Mouse (Mus musculus): ENCODE results near the gene Sprr2f.

Gene Sprr2f

DNA sequence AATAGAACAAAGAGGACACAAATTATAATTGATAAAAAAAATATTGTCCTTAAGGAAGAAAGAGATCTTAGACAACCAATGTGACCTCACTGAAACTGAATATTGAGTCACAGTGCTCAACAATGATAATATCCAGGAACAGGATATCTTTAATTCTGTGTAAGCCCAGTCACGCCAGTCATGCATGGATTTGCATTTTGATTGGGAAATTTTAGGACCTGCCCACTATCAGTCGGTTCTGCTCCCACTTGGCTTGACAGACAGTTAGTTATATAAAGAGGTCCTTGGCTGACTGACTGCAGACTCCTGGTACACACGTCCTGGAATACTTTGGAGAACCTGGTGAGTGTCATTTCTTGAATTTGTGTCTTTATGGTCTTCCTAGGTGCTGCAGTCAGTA is at the start of gene Sprr2f:
Gene Sprr2f, plus strand, starts transcription at position 301 of the 400 bp plus-strand sequence.
- no peaks in the 10 kb centered on the region for H3K4me1 ChIP-seq (replicated peaks; ENCODE audit: low read depth, low read length)
- H3K36me3 ChIP-seq (ENCODE audit: insufficient read depth, low read length), result no peaks in the 10 kb centered on the region
- TF ChIP-seq NANOG (IDR thresholded peaks at IDR 0.05; ENCODE audit: borderline replicate concordance, low read length) (no peak), CTCF (conservative IDR thresholded peaks at IDR 0.05; ENCODE audit: low read length) (no peak), POU5F1 (IDR thresholded peaks at IDR 0.05; ENCODE audit: borderline replicate concordance, low read length) (no peak)
- no peak within 1 kb of the TSS for H3K4me3 ChIP-seq (replicated peaks; ENCODE audit: low read length)
- H3K9me3 ChIP-seq (ENCODE audit: low read length), result no peaks in the 10 kb centered on the region
- H3K27me3 ChIP-seq (ENCODE audit: insufficient read depth, low read length), result no peaks in the 10 kb centered on the region

DNA sequence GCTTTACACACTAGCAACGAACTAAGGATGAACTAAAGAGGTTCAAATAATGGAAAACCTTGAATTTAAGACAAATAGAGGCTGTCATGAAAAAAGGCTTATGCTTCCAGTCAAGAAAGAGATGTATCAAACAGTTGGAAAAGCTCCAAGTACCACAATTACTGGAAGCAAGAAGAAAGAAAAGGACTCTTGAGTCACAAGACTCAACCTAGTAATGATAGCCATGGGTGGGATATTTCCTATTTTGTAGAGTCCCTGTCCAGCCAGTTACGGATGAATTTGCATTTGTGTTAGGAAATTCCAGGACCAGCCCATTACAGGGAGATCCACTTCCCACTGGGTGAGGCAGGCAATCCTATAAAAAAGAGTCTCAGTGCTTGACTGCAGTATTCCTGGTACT is 48.7 kb upstream of the Sprr2f start, which contains the start of gene Sprr2b:
Gene Sprr2b, plus strand, starts transcription at position 301 of the 400 bp plus-strand sequence.
- H3K9me3 ChIP-seq (ENCODE audit: low read length), result no peaks in the 10 kb centered on the region
- H3K27me3 ChIP-seq (ENCODE audit: insufficient read depth, low read length), result no peaks in the 10 kb centered on the region
- no peaks in the 10 kb centered on the region for H3K36me3 ChIP-seq (ENCODE audit: insufficient read depth, low read length)
- H3K4me1 ChIP-seq (replicated peaks; ENCODE audit: low read depth, low read length), result peaks cover 16% of the 10 kb centered on the region
- TF ChIP-seq CTCF (conservative IDR thresholded peaks at IDR 0.05; ENCODE audit: low read length) (no peak), NANOG (IDR thresholded peaks at IDR 0.05; ENCODE audit: borderline replicate concordance, low read length) (no peak), POU5F1 (IDR thresholded peaks at IDR 0.05; ENCODE audit: borderline replicate concordance, low read length) (no peak)
- no peak within 1 kb of the TSS for H3K4me3 ChIP-seq (replicated peaks; ENCODE audit: low read length)

DNA sequence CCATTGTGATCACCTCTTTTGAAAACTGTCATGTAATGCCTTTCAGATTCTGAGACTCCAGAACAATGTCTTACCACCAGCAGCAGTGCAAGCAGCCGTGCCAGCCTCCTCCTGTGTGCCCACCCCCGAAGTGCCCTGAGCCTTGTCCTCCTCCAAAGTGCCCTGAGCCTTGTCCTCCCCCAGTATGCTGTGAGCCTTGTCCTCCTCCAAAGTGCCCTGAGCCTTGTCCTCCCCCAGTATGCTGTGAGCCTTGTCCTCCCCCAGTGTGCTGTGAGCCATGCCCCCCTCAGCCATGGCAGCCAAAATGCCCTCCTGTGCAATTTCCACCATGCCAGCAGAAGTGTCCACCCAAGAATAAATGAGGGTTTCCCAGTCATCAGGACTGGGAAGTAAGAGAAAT is 47.6 kb upstream of the Sprr2f start:
- no peaks in the 10 kb centered on the region for H3K9me3 ChIP-seq (ENCODE audit: low read length)
- H3K4me3 ChIP-seq (replicated peaks; ENCODE audit: low read length), result no peak overlapping the region
- H3K27me3 ChIP-seq (ENCODE audit: insufficient read depth, low read length), result no peaks in the 10 kb centered on the region
- H3K4me1 ChIP-seq (replicated peaks; ENCODE audit: low read depth, low read length), result peaks cover 16% of the 10 kb centered on the region
- no peaks in the 10 kb centered on the region for H3K36me3 ChIP-seq (ENCODE audit: insufficient read depth, low read length)
- TF ChIP-seq CTCF (conservative IDR thresholded peaks at IDR 0.05; ENCODE audit: low read length) (no peak), NANOG (IDR thresholded peaks at IDR 0.05; ENCODE audit: borderline replicate concordance, low read length) (no peak), POU5F1 (IDR thresholded peaks at IDR 0.05; ENCODE audit: borderline replicate concordance, low read length) (no peak)

DNA sequence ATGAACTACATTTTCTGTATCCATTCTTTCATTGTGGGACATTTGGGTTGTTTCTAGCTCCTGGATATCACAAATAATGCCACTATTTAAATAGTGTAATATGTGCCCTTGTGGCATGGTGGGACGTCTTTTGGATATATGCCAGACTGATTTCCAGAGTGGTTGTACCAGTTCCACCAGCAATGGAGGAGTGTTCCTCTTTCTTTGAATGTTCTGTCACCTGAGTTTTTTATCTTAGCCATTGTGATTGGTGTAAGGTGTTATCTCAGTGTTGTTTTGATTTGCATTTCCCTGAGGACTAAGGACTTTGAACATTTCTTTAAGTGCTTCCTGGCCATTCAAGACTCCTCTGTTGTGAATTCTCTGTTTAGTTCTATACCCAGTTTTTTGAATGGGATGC is 28.7 kb upstream of the Sprr2f start:
- Histone ChIP-seq H3K4me1 (replicated peaks; ENCODE audit: low read depth, low read length) (no peaks in the 10 kb centered on the region), H3K4me3 (replicated peaks; ENCODE audit: low read length) (no peak overlapping the region), H3K36me3 (ENCODE audit: insufficient read depth, low read length) (no peaks in the 10 kb centered on the region), H3K27me3 (ENCODE audit: insufficient read depth, low read length) (no peaks in the 10 kb centered on the region), H3K9me3 (ENCODE audit: low read length) (no peaks in the 10 kb centered on the region)
- TF ChIP-seq NANOG (IDR thresholded peaks at IDR 0.05; ENCODE audit: borderline replicate concordance, low read length) (no peak), POU5F1 (IDR thresholded peaks at IDR 0.05; ENCODE audit: borderline replicate concordance, low read length) (no peak), CTCF (conservative IDR thresholded peaks at IDR 0.05; ENCODE audit: low read length) (no peak)

DNA sequence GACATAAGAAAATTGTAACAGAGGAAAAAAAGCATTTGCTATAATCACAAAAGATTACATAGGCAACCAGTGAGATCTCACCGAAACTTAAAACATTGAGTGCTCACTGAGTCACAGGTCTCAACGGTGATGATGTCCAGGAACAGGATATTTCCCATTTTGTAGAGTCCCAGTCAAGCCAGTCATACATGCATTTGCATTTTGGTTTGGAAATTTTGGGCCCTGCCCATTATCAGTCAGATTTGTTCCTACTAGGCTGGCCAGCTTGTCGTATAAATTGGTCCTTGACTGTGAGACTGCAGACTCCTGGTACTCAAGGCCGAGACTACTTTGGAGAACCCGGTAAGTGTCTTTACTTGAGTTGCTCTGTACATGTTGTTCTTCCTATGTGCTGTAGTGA is 26.1 kb upstream of the Sprr2f start, which contains the start of gene Sprr2d:
Gene Sprr2d, plus strand, starts transcription at position 301 of the 400 bp plus-strand sequence.
- Histone ChIP-seq H3K4me3 (replicated peaks; ENCODE audit: low read length) (no peak within 1 kb of the TSS), H3K36me3 (ENCODE audit: insufficient read depth, low read length) (no peaks in the 10 kb centered on the region), H3K9me3 (ENCODE audit: low read length) (no peaks in the 10 kb centered on the region), H3K4me1 (replicated peaks; ENCODE audit: low read depth, low read length) (no peaks in the 10 kb centered on the region), H3K27me3 (ENCODE audit: insufficient read depth, low read length) (no peaks in the 10 kb centered on the region)
- TF ChIP-seq CTCF (conservative IDR thresholded peaks at IDR 0.05; ENCODE audit: low read length) (no peak), POU5F1 (IDR thresholded peaks at IDR 0.05; ENCODE audit: borderline replicate concordance, low read length) (no peak), NANOG (IDR thresholded peaks at IDR 0.05; ENCODE audit: borderline replicate concordance, low read length) (no peak)

DNA sequence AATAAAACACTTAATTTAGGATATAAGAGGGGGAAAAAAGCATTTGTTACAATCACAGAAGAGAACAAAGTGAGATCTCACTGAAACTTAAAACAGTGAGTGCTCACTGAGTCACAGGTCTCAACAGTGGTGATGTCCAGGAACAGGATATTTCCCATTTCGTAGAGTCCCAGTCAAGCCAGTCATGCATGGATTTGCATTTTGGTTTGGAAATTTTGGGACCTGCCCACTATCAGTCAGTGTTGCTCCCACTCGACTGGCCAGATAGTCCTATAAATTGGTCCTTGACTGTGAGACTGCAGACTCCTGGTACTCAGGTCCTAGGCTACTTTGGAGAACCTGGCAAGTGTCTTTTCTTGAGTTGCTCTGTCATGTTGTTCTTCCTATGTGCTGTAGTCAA is 13.1 kb upstream of the Sprr2f start, which contains the start of gene Sprr2e:
Gene Sprr2e, plus strand, starts transcription at position 301 of the 400 bp plus-strand sequence.
- H3K36me3 ChIP-seq (ENCODE audit: insufficient read depth, low read length), result no peaks in the 10 kb centered on the region

DNA sequence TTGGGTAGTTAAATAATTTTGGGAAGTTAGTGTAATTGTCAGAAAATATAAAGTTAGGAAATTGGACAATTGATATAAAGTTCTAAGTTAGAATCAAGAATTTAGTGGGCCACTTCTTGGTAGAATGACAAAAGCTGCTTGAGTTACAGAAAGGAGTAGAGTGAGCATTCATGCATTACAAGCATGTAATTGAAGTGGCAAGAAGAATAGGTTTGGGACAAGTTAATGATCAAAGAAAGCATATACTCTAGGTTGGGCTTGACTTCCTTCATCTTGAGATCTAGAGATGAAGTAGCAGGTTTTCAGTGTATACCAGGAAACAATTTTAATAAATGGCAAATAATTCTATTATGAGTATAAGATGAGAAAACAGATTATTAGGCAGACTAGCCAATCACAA is 3.4 kb upstream of the Sprr2f start:
- H3K36me3 ChIP-seq (ENCODE audit: insufficient read depth, low read length), result no peaks in the 10 kb centered on the region
- H3K4me3 ChIP-seq (replicated peaks; ENCODE audit: low read length), result no peak overlapping the region
- H3K27me3 ChIP-seq (ENCODE audit: insufficient read depth, low read length), result no peaks in the 10 kb centered on the region
- no peaks in the 10 kb centered on the region; the same call in 1 of the 2 replicates for H3K9me3 ChIP-seq (ENCODE audit: low read length)
- TF ChIP-seq NANOG (IDR thresholded peaks at IDR 0.05; ENCODE audit: borderline replicate concordance, low read length), result no peak
- TF ChIP-seq CTCF (conservative IDR thresholded peaks at IDR 0.05; ENCODE audit: low read length), result no peak
- no peak for TF ChIP-seq POU5F1 (IDR thresholded peaks at IDR 0.05; ENCODE audit: borderline replicate concordance, low read length)
- no peaks in the 10 kb centered on the region for H3K4me1 ChIP-seq (replicated peaks; ENCODE audit: low read depth, low read length)

More for the DNA sequence above, 13.1 kb upstream of the Sprr2f start, which contains the start of gene Sprr2e:
- no peaks in the 10 kb centered on the region for H3K27me3 ChIP-seq (ENCODE audit: insufficient read depth, low read length)
- no peaks in the 10 kb centered on the region for H3K4me1 ChIP-seq (replicated peaks; ENCODE audit: low read depth, low read length)
- H3K9me3 ChIP-seq (ENCODE audit: low read length), result no peaks in the 10 kb centered on the region
- no peak within 1 kb of the TSS for H3K4me3 ChIP-seq (replicated peaks; ENCODE audit: low read length)
- TF ChIP-seq CTCF (conservative IDR thresholded peaks at IDR 0.05; ENCODE audit: low read length), result no peak
- no peak for TF ChIP-seq POU5F1 (IDR thresholded peaks at IDR 0.05; ENCODE audit: borderline replicate concordance, low read length)
- TF ChIP-seq NANOG (IDR thresholded peaks at IDR 0.05; ENCODE audit: borderline replicate concordance, low read length), result no peak

DNA sequence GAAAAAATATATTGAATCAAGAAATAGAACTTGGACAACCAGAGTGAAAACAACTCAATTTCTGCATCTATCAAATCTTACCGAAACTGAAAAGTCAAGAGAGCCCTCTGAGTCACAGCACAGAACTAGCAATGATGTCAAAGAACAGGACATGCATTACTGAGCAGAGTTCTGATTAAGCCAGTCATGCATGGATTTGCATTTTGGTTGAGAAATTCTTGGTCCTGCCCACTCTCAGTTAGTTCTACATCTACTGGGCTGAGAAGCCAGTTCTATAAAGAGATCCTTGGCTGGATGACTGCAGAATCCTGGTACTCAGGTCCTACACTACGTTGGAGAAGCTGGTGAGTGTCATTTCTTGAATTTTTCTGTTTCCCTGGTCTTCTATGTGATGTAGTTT is 8.6 kb downstream of the Sprr2f start:
- Histone ChIP-seq H3K36me3 (ENCODE audit: insufficient read depth, low read length) (no peaks in the 10 kb centered on the region), H3K27me3 (ENCODE audit: insufficient read depth, low read length) (no peaks in the 10 kb centered on the region), H3K4me1 (replicated peaks; ENCODE audit: low read depth, low read length) (no peaks in the 10 kb centered on the region), H3K9me3 (ENCODE audit: low read length) (no peaks in the 10 kb centered on the region), H3K4me3 (replicated peaks; ENCODE audit: low read length) (no peak overlapping the region)
- TF ChIP-seq POU5F1 (IDR thresholded peaks at IDR 0.05; ENCODE audit: borderline replicate concordance, low read length), result no peak
- no peak for TF ChIP-seq NANOG (IDR thresholded peaks at IDR 0.05; ENCODE audit: borderline replicate concordance, low read length)
- no peak for TF ChIP-seq CTCF (conservative IDR thresholded peaks at IDR 0.05; ENCODE audit: low read length)

DNA sequence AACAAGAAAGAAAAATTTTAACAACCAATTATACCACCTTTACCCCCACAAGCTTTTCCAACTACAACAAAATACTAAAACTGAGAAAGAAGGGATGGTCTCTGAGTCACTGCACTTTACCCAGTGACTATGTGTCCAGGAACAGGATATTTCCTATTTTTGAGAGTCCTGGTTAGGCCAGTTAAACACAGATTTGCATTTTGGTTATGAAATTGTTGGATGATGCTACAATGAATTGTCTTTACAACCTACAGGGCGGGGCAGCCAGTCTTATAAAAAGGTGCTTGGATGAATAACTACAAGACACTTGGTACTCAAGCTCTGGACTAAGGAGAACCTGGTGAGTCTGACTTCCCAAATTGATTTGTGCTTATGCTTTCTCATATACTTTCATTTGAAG is 20.4 kb downstream of the Sprr2f start, which contains the start of gene Sprr2h:
Gene Sprr2h, plus strand, starts transcription at position 301 of the 400 bp plus-strand sequence.
- H3K27me3 ChIP-seq (ENCODE audit: insufficient read depth, low read length), result no peaks in the 10 kb centered on the region
- no peak within 1 kb of the TSS for H3K4me3 ChIP-seq (replicated peaks; ENCODE audit: low read length)
- no peaks in the 10 kb centered on the region for H3K9me3 ChIP-seq (ENCODE audit: low read length)
- TF ChIP-seq NANOG (IDR thresholded peaks at IDR 0.05; ENCODE audit: borderline replicate concordance, low read length) (no peak), CTCF (conservative IDR thresholded peaks at IDR 0.05; ENCODE audit: low read length) (no peak), POU5F1 (IDR thresholded peaks at IDR 0.05; ENCODE audit: borderline replicate concordance, low read length) (no peak)
- no peaks in the 10 kb centered on the region for H3K36me3 ChIP-seq (ENCODE audit: insufficient read depth, low read length)
- no peaks in the 10 kb centered on the region for H3K4me1 ChIP-seq (replicated peaks; ENCODE audit: low read depth, low read length)

All from E14TG2a.4 (cell line).